Mouse (Mus musculus): ENCODE data around the gene Kmt2e.

The Kmt2e gene

GRCm38 (mm10) chr5:23433720-23434597 is at the start of gene Kmt2e:
TSS of gene Kmt2e (plus strand) at chr5:23434441.
- DNase-seq (ENCODE audit: low spot score in 2 of 2) = peak; percentile 85 to 93

GRCm38 (mm10) chr5:23385136-23385535 is 49.1 kb upstream of the Kmt2e start:
- no peak for DNase-seq (ENCODE audit: low spot score in 2 of 2)

- DNase-seq (ENCODE audit: low spot score in 2 of 2) = no peak
Observed at GRCm38 (mm10) chr5:23385763-23386217, 48.5 kb upstream of the Kmt2e start.

- peak; percentile 75 to 81 for DNase-seq (ENCODE audit: low spot score in 2 of 2)
Observed at GRCm38 (mm10) chr5:23386562-23387312, 47.5 kb upstream of the Kmt2e start.

GRCm38 (mm10) chr5:23387313-23387666 is 47.0 kb upstream of the Kmt2e start:
- no peak for DNase-seq (ENCODE audit: low spot score in 2 of 2)

- DNase-seq (ENCODE audit: low spot score in 2 of 2) = no peak
Observed at GRCm38 (mm10) chr5:23388091-23388490, 46.1 kb upstream of the Kmt2e start.

- no peak for DNase-seq (ENCODE audit: low spot score in 2 of 2)
Observed at GRCm38 (mm10) chr5:23389601-23390305, 44.5 kb upstream of the Kmt2e start.

- no peak for DNase-seq (ENCODE audit: low spot score in 2 of 2)
Observed at GRCm38 (mm10) chr5:23391714-23392113, 42.5 kb upstream of the Kmt2e start.

GRCm38 (mm10) chr5:23393870-23394269 is 40.4 kb upstream of the Kmt2e start:
- no peak for DNase-seq (ENCODE audit: low spot score in 2 of 2)

GRCm38 (mm10) chr5:23394366-23395145 is 39.7 kb upstream of the Kmt2e start:
- DNase-seq (ENCODE audit: low spot score in 2 of 2) = peak in 1 of 2 experiments; percentile 70

- no peak for DNase-seq (ENCODE audit: low spot score in 2 of 2)
Observed at GRCm38 (mm10) chr5:23395721-23396120, 38.5 kb upstream of the Kmt2e start.

- DNase-seq (ENCODE audit: low spot score in 2 of 2) = no peak
Observed at GRCm38 (mm10) chr5:23396756-23397155, 37.5 kb upstream of the Kmt2e start.

GRCm38 (mm10) chr5:23400156-23400555 is 34.1 kb upstream of the Kmt2e start:
- no peak for DNase-seq (ENCODE audit: low spot score in 2 of 2)

- DNase-seq (ENCODE audit: low spot score in 2 of 2) = no peak
Observed at GRCm38 (mm10) chr5:23400868-23401267, 33.4 kb upstream of the Kmt2e start.

- no peak for DNase-seq (ENCODE audit: low spot score in 2 of 2)
Observed at GRCm38 (mm10) chr5:23401368-23401767, 32.9 kb upstream of the Kmt2e start.

- no peak for DNase-seq (ENCODE audit: low spot score in 2 of 2)
Observed at GRCm38 (mm10) chr5:23401999-23402398, 32.2 kb upstream of the Kmt2e start.

- DNase-seq (ENCODE audit: low spot score in 2 of 2) = no peak
Observed at GRCm38 (mm10) chr5:23403161-23403560, 31.1 kb upstream of the Kmt2e start.

GRCm38 (mm10) chr5:23405666-23406404 is 28.4 kb upstream of the Kmt2e start:
- DNase-seq (ENCODE audit: low spot score in 2 of 2) = no peak

GRCm38 (mm10) chr5:23406405-23406745 is 27.9 kb upstream of the Kmt2e start:
- no peak for DNase-seq (ENCODE audit: low spot score in 2 of 2)

GRCm38 (mm10) chr5:23408106-23408505 is 26.1 kb upstream of the Kmt2e start:
- no peak for DNase-seq (ENCODE audit: low spot score in 2 of 2)
